ENCODE assay signal across 15 mouse cellular contexts in the genomic region with DNA sequence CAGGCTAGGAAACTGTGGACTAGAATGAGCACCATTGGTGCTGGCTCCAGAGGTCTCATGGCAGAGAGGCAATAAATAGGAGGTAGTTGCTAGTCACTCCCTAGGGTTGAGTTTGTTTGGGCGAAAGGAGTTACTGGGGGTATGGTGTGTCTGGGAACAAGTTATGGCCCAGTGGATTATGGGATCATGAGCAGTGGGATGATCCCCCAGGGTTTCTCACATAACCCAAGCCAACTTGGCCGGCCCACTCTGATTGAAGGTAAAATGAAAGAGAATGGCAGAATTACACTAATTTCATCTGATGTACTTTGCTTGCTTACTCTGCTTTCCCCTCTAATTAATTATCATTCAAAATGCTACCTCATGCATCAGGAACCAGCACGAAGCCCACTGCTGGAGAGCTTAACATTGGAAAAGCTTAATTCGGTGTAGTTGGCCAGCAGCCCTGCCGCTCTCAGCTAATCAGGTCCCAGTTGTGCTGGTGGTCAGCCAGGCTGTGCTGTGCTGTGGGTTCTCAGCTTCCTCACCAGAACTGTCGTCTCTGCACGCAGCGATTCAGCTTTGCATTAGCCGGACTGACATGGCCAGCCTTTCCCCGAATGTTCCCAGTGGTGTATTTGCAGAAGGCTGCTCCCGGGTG.
DNase-seq lines count a peak whose midpoint lies in the region; ATAC-seq lines count a peak whose summit lies in the region.
"Had no signal": no experiment of that assay in that cellular context is flagged by ENCODE, and none has a peak within 500 bp of the region (broad histone marks: within the 10 kb centered on the region; RNA-seq: fewer than 3 reads in every experiment).

No protein-coding gene starts in this region.

- H3K27me3 ChIP-seq in forebrain, embryonic 12.5 days: no peaks in the 10 kb centered on the region
- H3K27me3 ChIP-seq in forebrain, embryonic 10.5 days (ENCODE audit: poor library complexity, severe bottlenecking): no peaks in the 10 kb centered on the region
- H3K27me3 ChIP-seq in intestine, embryonic 14.5 days (replicated peaks; ENCODE audit: control insufficient read depth, insufficient read depth, low read length): no peaks in the 10 kb centered on the region
- no peaks in the 10 kb centered on the region for H3K27me3 ChIP-seq in intestine, embryonic 15.5 days (replicated peaks)
- no peaks in the 10 kb centered on the region for H3K27me3 ChIP-seq in neural tube, embryonic 13.5 days
- no peaks in the 10 kb centered on the region for H3K27me3 ChIP-seq in midbrain, embryonic 16.5 days (ENCODE audit: control insufficient read depth, insufficient read depth, low read depth, low read length)
- H3K27me3 ChIP-seq: embryonic facial prominence, embryonic 15.5 days; heart, embryonic 15.5 days; kidney, embryonic 15.5 days had no signal

- H3K4me2 ChIP-seq in forebrain, embryonic 12.5 days: no peak overlapping the region
- no peak overlapping the region for H3K4me2 ChIP-seq in intestine, embryonic 14.5 days (ENCODE audit: low read length)
- H3K4me2 ChIP-seq in intestine, embryonic 15.5 days (replicated peaks): no peak overlapping the region
- H3K4me2 ChIP-seq in neural tube, embryonic 13.5 days: no peak overlapping the region
- H3K4me2 ChIP-seq in midbrain, embryonic 16.5 days (ENCODE audit: low read length): no peak overlapping the region
- H3K4me2 ChIP-seq: embryonic facial prominence, embryonic 15.5 days; heart, embryonic 15.5 days; kidney, embryonic 15.5 days had no signal

- no peaks in the 10 kb centered on the region for H3K36me3 ChIP-seq in forebrain, embryonic 12.5 days (replicated peaks)
- H3K36me3 ChIP-seq in forebrain, embryonic 10.5 days (replicated peaks): no peaks in the 10 kb centered on the region
- H3K36me3 ChIP-seq in intestine, embryonic 14.5 days (ENCODE audit: control insufficient read depth, insufficient read depth, low read length): no peaks in the 10 kb centered on the region
- no peaks in the 10 kb centered on the region for H3K36me3 ChIP-seq in intestine, embryonic 15.5 days
- no peaks in the 10 kb centered on the region for H3K36me3 ChIP-seq in neural tube, embryonic 13.5 days
- H3K36me3 ChIP-seq in midbrain, embryonic 16.5 days (ENCODE audit: control insufficient read depth, insufficient read depth, low read length): no peaks in the 10 kb centered on the region
- H3K36me3 ChIP-seq: embryonic facial prominence, embryonic 15.5 days; heart, embryonic 15.5 days; kidney, embryonic 15.5 days had no signal

- H3K4me3 ChIP-seq in forebrain, embryonic 12.5 days (replicated peaks): no peak overlapping the region
- no peak overlapping the region for H3K4me3 ChIP-seq in forebrain, embryonic 10.5 days
- H3K4me3 ChIP-seq in intestine, embryonic 14.5 days (ENCODE audit: low read depth, low read length): no peak overlapping the region
- H3K4me3 ChIP-seq in intestine, embryonic 15.5 days (replicated peaks): no peak overlapping the region
- H3K4me3 ChIP-seq in neural tube, embryonic 13.5 days: no peak overlapping the region
- no peak overlapping the region for H3K4me3 ChIP-seq in midbrain, embryonic 16.5 days (ENCODE audit: low read depth, low read length)
- H3K4me3 ChIP-seq: embryonic facial prominence, embryonic 15.5 days; heart, embryonic 15.5 days; kidney, embryonic 15.5 days; myocyte had no signal

- no peak for DNase-seq in forebrain, embryonic 10.5 days (ENCODE audit: extremely low spot score, low spot score)
- DNase-seq in intestine, embryonic 14.5 days (ENCODE audit: low spot score): peak; percentile 43
- no peak for DNase-seq in neural tube, embryonic 10.5 days (ENCODE audit: extremely low spot score, low spot score)
- DNase-seq in MN1 (ENCODE audit: low spot score): no peak
- DNase-seq: cerebellum, adult 11 months; liver; lung, adult 18-20 months had no signal

- no peaks in the 10 kb centered on the region for H3K9me3 ChIP-seq in forebrain, embryonic 12.5 days
- no peaks in the 10 kb centered on the region for H3K9me3 ChIP-seq in forebrain, embryonic 10.5 days
- no peaks in the 10 kb centered on the region for H3K9me3 ChIP-seq in intestine, embryonic 14.5 days (ENCODE audit: control insufficient read depth, low read length)
- H3K9me3 ChIP-seq in intestine, embryonic 15.5 days: no peaks in the 10 kb centered on the region
- no peaks in the 10 kb centered on the region for H3K9me3 ChIP-seq in neural tube, embryonic 13.5 days
- no peaks in the 10 kb centered on the region for H3K9me3 ChIP-seq in midbrain, embryonic 16.5 days (replicated peaks; ENCODE audit: control insufficient read depth, low read length, poor library complexity, severe bottlenecking)
- H3K9me3 ChIP-seq: embryonic facial prominence, embryonic 15.5 days; heart, embryonic 15.5 days; kidney, embryonic 15.5 days had no signal

- 71% methylated on average over 11 of the region's 11 CpGs for WGBS in forebrain, embryonic 12.5 days
- 72% methylated on average over 11 of the region's 11 CpGs for WGBS in forebrain, embryonic 10.5 days
- WGBS in intestine, embryonic 14.5 days: 48% methylated on average over 11 of the region's 11 CpGs
- 50% methylated on average over 11 of the region's 11 CpGs for WGBS in intestine, embryonic 15.5 days
- 60% methylated on average over 11 of the region's 11 CpGs for WGBS in neural tube, embryonic 13.5 days
- WGBS in midbrain, embryonic 16.5 days: 60% methylated on average over 11 of the region's 11 CpGs

- H3K9ac ChIP-seq in forebrain, embryonic 12.5 days: no peak overlapping the region
- no peak overlapping the region for H3K9ac ChIP-seq in intestine, embryonic 14.5 days (ENCODE audit: low read length)
- H3K9ac ChIP-seq in intestine, embryonic 15.5 days: no peak overlapping the region
- no peak overlapping the region for H3K9ac ChIP-seq in neural tube, embryonic 13.5 days
- H3K9ac ChIP-seq in midbrain, embryonic 16.5 days (ENCODE audit: low read depth, low read length): no peak overlapping the region
- H3K9ac ChIP-seq: embryonic facial prominence, embryonic 15.5 days; heart, embryonic 15.5 days; kidney, embryonic 15.5 days had no signal

- peak; percentile 17; the same call in 1 of the 2 replicates for ATAC-seq in forebrain, embryonic 12.5 days (ENCODE audit: low FRiP score)
- no peak for ATAC-seq in intestine, embryonic 14.5 days (replicated peaks; ENCODE audit: low FRiP score, low TSS enrichment, low read depth)
- no peak for ATAC-seq in intestine, embryonic 15.5 days
- ATAC-seq in neural tube, embryonic 13.5 days (ENCODE audit: low read depth): no peak; the same call in 1 of the 2 replicates
- ATAC-seq in midbrain, embryonic 16.5 days: peak; percentile 57

- no peak overlapping the region for H3K27ac ChIP-seq in forebrain, embryonic 12.5 days
- H3K27ac ChIP-seq in forebrain, embryonic 10.5 days: no peak overlapping the region
- H3K27ac ChIP-seq in intestine, embryonic 14.5 days (ENCODE audit: low read depth): no peak overlapping the region
- no peak overlapping the region for H3K27ac ChIP-seq in intestine, embryonic 15.5 days
- H3K27ac ChIP-seq in neural tube, embryonic 13.5 days (replicated peaks): 0 out of 2 replicates have a peak overlapping the region, but pooled peaks have one; percentile 19
- H3K27ac ChIP-seq in midbrain, embryonic 16.5 days (ENCODE audit: low read length): no peak overlapping the region
- H3K27ac ChIP-seq: embryonic facial prominence, embryonic 15.5 days; heart, embryonic 15.5 days; kidney, embryonic 15.5 days had no signal

- no peaks in the 10 kb centered on the region for H3K4me1 ChIP-seq in forebrain, embryonic 12.5 days
- no peaks in the 10 kb centered on the region for H3K4me1 ChIP-seq in forebrain, embryonic 10.5 days
- H3K4me1 ChIP-seq in intestine, embryonic 14.5 days (replicated peaks; ENCODE audit: control insufficient read depth, insufficient read depth, low read length): no peaks in the 10 kb centered on the region
- H3K4me1 ChIP-seq in intestine, embryonic 15.5 days (replicated peaks): no peaks in the 10 kb centered on the region
- peaks cover 7% of the 10 kb centered on the region; the same call in 1 of the 2 replicates for H3K4me1 ChIP-seq in neural tube, embryonic 13.5 days (replicated peaks)
- H3K4me1 ChIP-seq in midbrain, embryonic 16.5 days (ENCODE audit: control insufficient read depth, insufficient read depth, low read length): 0 out of 2 replicates have a peak, but pooled peaks cover 3% of the 10 kb centered on the region
- H3K4me1 ChIP-seq: embryonic facial prominence, embryonic 15.5 days; heart, embryonic 15.5 days; kidney, embryonic 15.5 days had no signal

Comparison
In these comparisons a context has a peak if more than half of its experiments do, and no peak if none do; other contexts are left out.
1. ATAC-seq: peak in forebrain, embryonic 12.5 days (single experiment) and midbrain, embryonic 16.5 days (single experiment); none in intestine, embryonic 14.5 days (single experiment), intestine, embryonic 15.5 days (single experiment) and neural tube, embryonic 13.5 days (single experiment).